Mouse (Mus musculus) kidney, postnatal 0 days (tissue): ENCODE measurements around the gene Grip1. TPM values are rescaled to one million over a fixed set of nuclear protein-coding genes. Genes with fewer than 3 reads are reported as not detected.

Experiments used
- ATAC-seq: fragments of 200-750 bp; cut with Nextera tagmentation; replicated peaks from 2 replicates; pipeline ENCODE4 v1.8.0; 2017; ENCODE audit warnings: low read depth, moderate number of reproducible peaks, moderate TSS enrichment, moderate library complexity; ENCODE audit not compliant: low FRiP score
- DNase-seq: peaks from one replicate; pipeline ENCODE4 v3.0.0-alpha.2; 2016; ENCODE audit warnings: low spot score
- H3K27ac ChIP-seq: fragments of 300-500 bp; sonication (generic); 2 replicates; pipeline ENCODE4 v1.5.1; 2014; ENCODE audit warnings: mild to moderate bottlenecking
- H3K27me3 ChIP-seq: fragments of 300-500 bp; sonication (generic); 2 replicates; pipeline ENCODE4 v1.6.1; 2014; ENCODE audit warnings: low read length, mixed read lengths; ENCODE audit not compliant: insufficient read depth
- H3K36me3 ChIP-seq: fragments of 300-500 bp; sonication (generic); 2 replicates; pipeline ENCODE4 v1.6.1; 2014; ENCODE audit warnings: low read length, mixed read lengths; ENCODE audit not compliant: insufficient read depth
- H3K4me1 ChIP-seq: fragments of 300-500 bp; sonication (generic); replicated peaks from 2 replicates; pipeline ENCODE4 v1.6.1; 2014; ENCODE audit warnings: antibody characterized with exemption, low read length, mixed read lengths; ENCODE audit not compliant: insufficient read depth
- H3K4me2 ChIP-seq: fragments of 300-500 bp; sonication (generic); 2 replicates; pipeline ENCODE4 v1.6.1; 2014; ENCODE audit warnings: mild to moderate bottlenecking, low read length, moderate library complexity, mixed read lengths
- H3K4me3 ChIP-seq: fragments of 300-500 bp; sonication (generic); replicated peaks from 2 replicates; pipeline ENCODE4 v1.5.1; 2014; ENCODE audit warnings: low read depth, low read length
- H3K9ac ChIP-seq: fragments of 300-500 bp; sonication (generic); 2 replicates; pipeline ENCODE4 v1.6.1; 2014; ENCODE audit warnings: low read depth, low read length
- H3K9me3 ChIP-seq: fragments of 300-500 bp; sonication (generic); replicated peaks from 2 replicates; pipeline ENCODE4 v1.6.1; 2016; ENCODE audit warnings: low read length, inconsistent platforms, mixed read lengths
- CTCF ChIP-seq: IDR thresholded peaks from 2 replicates; pipeline ENCODE4 v1.5.1; 2016; ENCODE audit warnings: antibody characterized with exemption, low read depth, mild to moderate bottlenecking, moderate library complexity
- WGBS: fragments of 180-500 bp; shearing (Covaris S2); extraction: QIAGEN DNeasy Blood & Tissue Kit; methylation state at CpG from one replicate; pipeline ENCODE4 v1.1.7; 2014; 5-methylcytosine and 5-hydroxymethylcytosine counted together
- polyA plus RNA-seq: library from polyadenylated mRNA; unstranded; fragments of >200 nt; fragmentation: Nextera tagmentation; extraction: Ambion mirVana; gene quantifications from 2 replicates; pipeline ENCODE4 v1.2.1, GENCODE M21; 2015

Grip1 gene
- polyA plus RNA-seq, 1 experiment from 2014 or later: 3.1 TPM

GRCm38 (mm10) chr10:120030901-120031300 is 577.3 kb downstream of the Grip1 start:
- H3K4me2 ChIP-seq: no peak overlapping the region
- DNase-seq (no peak), ATAC-seq (no peak)
- H3K9ac ChIP-seq: no peak overlapping the region
- no peak for TF ChIP-seq CTCF
- H3K36me3 ChIP-seq: no peaks in the 10 kb centered on the region
- H3K4me1 ChIP-seq: no peaks in the 10 kb centered on the region
- WGBS: 95% methylated on average over 6 of the region's 6 CpGs
- no peak overlapping the region for H3K27ac ChIP-seq
- no peaks in the 10 kb centered on the region for H3K27me3 ChIP-seq
- H3K9me3 ChIP-seq: no peaks in the 10 kb centered on the region
- H3K4me3 ChIP-seq: no peak overlapping the region

GRCm38 (mm10) chr10:120031316-120031715 is 577.7 kb downstream of the Grip1 start:
- Histone ChIP-seq H3K9me3 (no peaks in the 10 kb centered on the region), H3K27ac (no peak overlapping the region), H3K4me3 (no peak overlapping the region), H3K9ac (no peak overlapping the region), H3K27me3 (no peaks in the 10 kb centered on the region), H3K4me1 (no peaks in the 10 kb centered on the region), H3K36me3 (no peaks in the 10 kb centered on the region), H3K4me2 (no peak overlapping the region)
- 90% methylated on average over 8 of the region's 8 CpGs for WGBS
- no peak for TF ChIP-seq CTCF
- ATAC-seq (no peak), DNase-seq (no peak)

GRCm38 (mm10) chr10:120033866-120034265 is 580.2 kb downstream of the Grip1 start:
- Histone ChIP-seq H3K4me1 (no peaks in the 10 kb centered on the region), H3K36me3 (no peaks in the 10 kb centered on the region), H3K9ac (no peak overlapping the region), H3K9me3 (no peaks in the 10 kb centered on the region), H3K4me2 (no peak overlapping the region), H3K4me3 (no peak overlapping the region), H3K27ac (no peak overlapping the region), H3K27me3 (no peaks in the 10 kb centered on the region)
- WGBS: 72% methylated on average over 9 of the region's 9 CpGs
- TF ChIP-seq CTCF: no peak
- ATAC-seq (no peak), DNase-seq (no peak)

- ATAC-seq (no peak), DNase-seq (no peak)
- 57% methylated on average over 15 of the region's 15 CpGs for WGBS
- Histone ChIP-seq H3K4me3 (no peak overlapping the region), H3K27ac (no peak overlapping the region), H3K4me1 (no peaks in the 10 kb centered on the region), H3K27me3 (no peaks in the 10 kb centered on the region), H3K4me2 (no peak overlapping the region), H3K9me3 (no peaks in the 10 kb centered on the region), H3K36me3 (no peaks in the 10 kb centered on the region), H3K9ac (no peak overlapping the region)
- TF ChIP-seq CTCF: no peak
Measured at GRCm38 (mm10) chr10:120035211-120035733, 581.6 kb downstream of the Grip1 start.

- no peak overlapping the region for H3K4me3 ChIP-seq
- WGBS: 68% methylated on average over 6 of the region's 6 CpGs
- ATAC-seq (no peak), DNase-seq (no peak)
- no peaks in the 10 kb centered on the region for H3K36me3 ChIP-seq
- H3K27ac ChIP-seq: no peak overlapping the region
- H3K4me2 ChIP-seq: no peak overlapping the region
- H3K9me3 ChIP-seq: no peaks in the 10 kb centered on the region
- H3K9ac ChIP-seq: no peak overlapping the region
- H3K27me3 ChIP-seq: no peaks in the 10 kb centered on the region
- TF ChIP-seq CTCF: no peak
- H3K4me1 ChIP-seq: no peaks in the 10 kb centered on the region
Measured at GRCm38 (mm10) chr10:120035824-120036223, 582.2 kb downstream of the Grip1 start.

- 92% methylated on average over 5 of the region's 5 CpGs for WGBS
Measured at GRCm38 (mm10) chr10:120038194-120038593, 584.6 kb downstream of the Grip1 start.

DNA sequence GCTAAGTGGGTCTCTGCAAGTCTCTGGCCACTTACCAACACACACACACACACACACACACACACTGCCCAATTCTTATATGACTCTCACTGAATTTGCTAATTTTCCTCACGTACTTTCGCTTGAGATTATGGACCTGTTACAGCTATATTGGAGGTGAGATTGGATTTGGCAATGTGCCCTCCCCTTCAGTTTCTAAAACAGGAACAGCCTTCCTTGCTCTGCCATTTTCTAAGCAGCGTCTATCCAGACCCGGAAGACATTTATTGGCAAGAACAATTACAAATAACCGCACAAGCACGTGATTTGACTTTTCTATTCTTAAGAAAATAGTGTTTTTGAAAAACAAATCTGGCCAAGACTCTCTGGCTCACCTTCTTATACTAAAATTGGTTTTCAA is 590.6 kb downstream of the Grip1 start:
- ATAC-seq (no peak), DNase-seq (no peak)
- TF ChIP-seq CTCF: no peak
- no peak overlapping the region for H3K4me3 ChIP-seq
- WGBS: 86% methylated on average over 6 of the region's 6 CpGs
- H3K27me3 ChIP-seq: no peaks in the 10 kb centered on the region
- H3K4me2 ChIP-seq: no peak overlapping the region
- H3K9me3 ChIP-seq: no peaks in the 10 kb centered on the region
- no peaks in the 10 kb centered on the region for H3K4me1 ChIP-seq
- H3K9ac ChIP-seq: no peak overlapping the region
- no peaks in the 10 kb centered on the region for H3K36me3 ChIP-seq
- no peak overlapping the region for H3K27ac ChIP-seq

More at GRCm38 (mm10) chr10:120038194-120038593, 584.6 kb downstream of the Grip1 start:
- Histone ChIP-seq H3K4me2 (no peak overlapping the region), H3K36me3 (no peaks in the 10 kb centered on the region), H3K4me3 (no peak overlapping the region), H3K9ac (no peak overlapping the region), H3K27me3 (no peaks in the 10 kb centered on the region), H3K27ac (no peak overlapping the region), H3K4me1 (no peaks in the 10 kb centered on the region), H3K9me3 (no peaks in the 10 kb centered on the region)
- ATAC-seq (no peak), DNase-seq (no peak)
- TF ChIP-seq CTCF: no peak
